Mouse (Mus musculus) frontal cortex, postnatal 14 days (tissue): ENCODE data around the gene Acvr2a.

ENCODE experiments used
- DNase-seq, 2 experiments: peaks; one replicate each; pipeline ENCODE4 v3.0.0; 2022; ENCODE audit warnings: low spot score in 2 of 2

The Acvr2a gene

GRCm38 (mm10) chr2:48868199-48868913 is 54.4 kb downstream of the Acvr2a start:
- no peak for DNase-seq

- DNase-seq, result peak in 1 of 2 experiments; percentile 65
These were observed 72.0 kb downstream of the Acvr2a start for GRCm38 (mm10) chr2:48885945-48886344.

- DNase-seq, result no peak
These were observed 81.3 kb downstream of the Acvr2a start for GRCm38 (mm10) chr2:48895186-48895585.

GRCm38 (mm10) chr2:48908866-48909265 is 95.0 kb downstream of the Acvr2a start:
- no peak for DNase-seq

GRCm38 (mm10) chr2:48914185-48914584 is 100.3 kb downstream of the Acvr2a start:
- DNase-seq, result no peak

GRCm38 (mm10) chr2:48915832-48916231 is 101.9 kb downstream of the Acvr2a start:
- DNase-seq, result no peak

- DNase-seq, result no peak
These were observed 121.1 kb downstream of the Acvr2a start for GRCm38 (mm10) chr2:48935058-48935457.

- no peak for DNase-seq
These were observed 133.9 kb downstream of the Acvr2a start for GRCm38 (mm10) chr2:48947761-48948160.

GRCm38 (mm10) chr2:48948841-48949584 is 135.1 kb downstream of the Acvr2a start, which contains the start of gene Mbd5:
Gene Mbd5, plus strand, starts transcription at chr2:48949508.
- DNase-seq, result peak; percentile 98 to 99

- DNase-seq, result peak; percentile 29 to 32
These were observed 135.9 kb downstream of the Acvr2a start for GRCm38 (mm10) chr2:48949743-48950251.

- DNase-seq, result no peak
These were observed 136.2 kb downstream of the Acvr2a start, which contains the start of gene Orc4 for GRCm38 (mm10) chr2:48950252-48950315. Gene Orc4, minus strand, starts transcription at chr2:48950277.

- no peak for DNase-seq
These were observed 136.5 kb downstream of the Acvr2a start for GRCm38 (mm10) chr2:48950316-48950880.
